Mouse (Mus musculus) myocyte (in vitro differentiated cells): Measurements from ENCODE around the gene Impdh1. TPM values are rescaled to one million over a fixed set of nuclear protein-coding genes. Genes with fewer than 3 reads are reported as not detected.
A peak's percentile ranks its signal among the peaks of the same experiment; 100 is the strongest.

Source experiments
- H3K27me3 ChIP-seq: one replicate; pipeline ENCODE4 v1.6.1; 2011; ENCODE audit not compliant: control insufficient read depth, insufficient read depth, insufficient read length
- H3K36me3 ChIP-seq: one replicate; pipeline ENCODE4 v1.6.1; 2011; ENCODE audit not compliant: control insufficient read depth, insufficient read depth
- H3K4me2 ChIP-seq: one replicate; pipeline ENCODE4 v1.6.1; 2011; ENCODE audit warnings: low read depth, control low read depth
- H3K4me3 ChIP-seq: one replicate; pipeline ENCODE4 v1.5.1; 2011; ENCODE audit warnings: mild to moderate bottlenecking, control low read depth, moderate library complexity
- H3K79me2 ChIP-seq: one replicate; pipeline ENCODE4 v1.6.1; 2011; ENCODE audit not compliant: control insufficient read depth, insufficient read depth
- H3ac ChIP-seq: one replicate; pipeline ENCODE4 v1.6.1; 2011; ENCODE audit not compliant: control insufficient read depth, insufficient read length
- CEBPB ChIP-seq: IDR thresholded peaks from 2 replicates; pipeline ENCODE4 v1.6.1; 2011; ENCODE audit warnings: mild to moderate bottlenecking, moderate library complexity; ENCODE audit not compliant: poor library complexity, insufficient read depth, severe bottlenecking
- E2F4 ChIP-seq: IDR thresholded peaks from one replicate; pipeline ENCODE4 v1.6.1; 2011; ENCODE audit warnings: mild to moderate bottlenecking, control low read depth, moderate library complexity; ENCODE audit not compliant: insufficient read depth
- MAX ChIP-seq: IDR thresholded peaks from one replicate; pipeline ENCODE4 v1.6.1; 2011; ENCODE audit warnings: low read depth, mild to moderate bottlenecking, control low read depth
- MYOD1 ChIP-seq, 3 experiments: IDR thresholded peaks; one replicate each; pipeline ENCODE4 v1.6.1; 2011; ENCODE audit warnings: control low read depth in 2 of 3, low read depth in 2 of 3, mild to moderate bottlenecking in 2 of 3, moderate library complexity in 1 of 3; ENCODE audit not compliant: insufficient read length in 2 of 3, control insufficient read depth in 1 of 3
- MYOG ChIP-seq, 3 experiments: IDR thresholded peaks; one replicate each; pipeline ENCODE4 v1.6.1; 2011; ENCODE audit warnings: control low read depth in 2 of 3, low read depth in 2 of 3, mild to moderate bottlenecking in 2 of 3; ENCODE audit not compliant: insufficient read length in 2 of 3, control insufficient read depth in 1 of 3, insufficient read depth in 1 of 3
- POLR2A ChIP-seq: IDR thresholded peaks from one replicate; pipeline ENCODE4 v1.6.1; 2011; ENCODE audit warnings: low read depth, mild to moderate bottlenecking, control low read depth, moderate library complexity; ENCODE audit not compliant: insufficient read length
- POLR2AphosphoS2 ChIP-seq: IDR thresholded peaks from one replicate; pipeline ENCODE4 v1.6.1; 2011; ENCODE audit warnings: low read depth, control low read depth; ENCODE audit not compliant: insufficient read length
- REST ChIP-seq: IDR thresholded peaks from one replicate; pipeline ENCODE4 v1.6.1; 2011; ENCODE audit warnings: mild to moderate bottlenecking, control low read depth, moderate library complexity; ENCODE audit not compliant: insufficient read depth, insufficient read length
- SRF ChIP-seq: IDR thresholded peaks from one replicate; pipeline ENCODE4 v1.6.1; 2011; ENCODE audit warnings: low read depth; ENCODE audit not compliant: control insufficient read depth, insufficient read length
- TCF12 ChIP-seq: IDR thresholded peaks from one replicate; pipeline ENCODE4 v1.6.1; 2011; ENCODE audit warnings: mild to moderate bottlenecking, control low read depth; ENCODE audit not compliant: poor library complexity, insufficient read depth, severe bottlenecking
- TCF3 ChIP-seq: IDR thresholded peaks from one replicate; pipeline ENCODE4 v1.6.1; 2011; ENCODE audit warnings: low read depth, control low read depth; ENCODE audit not compliant: insufficient read length
- USF1 ChIP-seq: IDR thresholded peaks from one replicate; pipeline ENCODE4 v1.6.1; 2011; ENCODE audit warnings: low read depth, mild to moderate bottlenecking, control low read depth, moderate library complexity
- polyA plus RNA-seq: library from polyadenylated mRNA; unstranded; fragments of >200 nt; fragmentation: generic; extraction: Trizol; gene quantifications from one replicate; pipeline ENCODE4 v1.2.1, GENCODE M21; 2012; ENCODE audit warnings: missing spikeins

Gene Impdh1
- polyA plus RNA-seq, 1 experiment = 78.6 TPM

GRCm38 (mm10) chr6:29215181-29215580, 983 bp downstream of the Impdh1 start:
- Histone ChIP-seq H3K27me3 (no peaks in the 10 kb centered on the region), H3ac (peak overlapping the region; percentile 26)

GRCm38 (mm10) chr6:29214776-29215175, 1.4 kb downstream of the Impdh1 start:
- TF ChIP-seq POLR2A (no peak), REST (no peak), USF1 (no peak), TCF3 (no peak), TCF12 (no peak), E2F4 (no peak), MAX (no peak), MYOD1 (IDR thresholded peaks at IDR 0.05; ENCODE audit: control insufficient read depth in 1 of 3, insufficient read length in 2 of 3, low read depth in 2 of 3) (no peak), SRF (no peak), POLR2AphosphoS2 (no peak), MYOG (IDR thresholded peaks at IDR 0.05; ENCODE audit: control insufficient read depth in 1 of 3, insufficient read depth in 1 of 3, insufficient read length in 2 of 3, low read depth in 2 of 3) (no peak)
- no peaks in the 10 kb centered on the region for H3K79me2 ChIP-seq
- H3K27me3 ChIP-seq = no peaks in the 10 kb centered on the region
- H3K4me2 ChIP-seq = peak overlapping the region; percentile 91
- H3ac ChIP-seq = no peak overlapping the region
- no peaks in the 10 kb centered on the region for H3K36me3 ChIP-seq
- peak overlapping the region; percentile 42 for H3K4me3 ChIP-seq

More at GRCm38 (mm10) chr6:29215181-29215580, 983 bp downstream of the Impdh1 start:
- Histone ChIP-seq H3K79me2 (no peaks in the 10 kb centered on the region), H3K36me3 (no peaks in the 10 kb centered on the region), H3K4me3 (peak overlapping the region; percentile 42), H3K4me2 (peak overlapping the region; percentile 91)
- no peak for TF ChIP-seq USF1
- no peak for TF ChIP-seq SRF
- TF ChIP-seq CEBPB = no peak
- no peak for TF ChIP-seq TCF3
- TF ChIP-seq E2F4 = no peak
- no peak for TF ChIP-seq MYOG (IDR thresholded peaks at IDR 0.05; ENCODE audit: control insufficient read depth in 1 of 3, insufficient read depth in 1 of 3, insufficient read length in 2 of 3, low read depth in 2 of 3)
- no peak for TF ChIP-seq POLR2A
- TF ChIP-seq POLR2AphosphoS2 = no peak
- TF ChIP-seq MYOD1 (IDR thresholded peaks at IDR 0.05; ENCODE audit: control insufficient read depth in 1 of 3, insufficient read length in 2 of 3, low read depth in 2 of 3) = no peak
- no peak for TF ChIP-seq REST
- no peak for TF ChIP-seq TCF12
- no peak for TF ChIP-seq MAX

DNA sequence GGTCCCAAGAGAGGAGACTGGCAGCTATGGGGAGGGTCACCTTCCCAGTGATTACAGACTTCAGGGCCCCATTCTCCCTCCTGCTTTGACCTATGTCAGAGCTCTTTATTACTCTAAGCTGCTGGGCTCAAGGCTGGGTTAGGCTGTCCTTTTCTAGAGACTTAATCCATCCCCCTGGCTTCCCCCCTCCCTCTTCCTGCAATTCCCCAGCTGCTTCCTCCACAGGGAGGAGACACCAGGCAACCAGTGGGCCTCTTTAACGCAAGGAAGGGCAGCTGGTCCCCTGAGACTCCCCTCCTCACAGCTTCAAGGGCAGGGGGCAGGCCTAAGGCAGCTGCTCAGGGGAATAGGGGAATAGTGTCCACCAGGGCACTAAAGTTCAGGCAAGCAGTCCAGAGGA, 1.9 kb downstream of the Impdh1 start:
- no peak overlapping the region for H3ac ChIP-seq
- no peaks in the 10 kb centered on the region for H3K36me3 ChIP-seq
- TF ChIP-seq REST (no peak), MYOG (IDR thresholded peaks at IDR 0.05; ENCODE audit: control insufficient read depth in 1 of 3, insufficient read depth in 1 of 3, insufficient read length in 2 of 3, low read depth in 2 of 3) (peak in 1 of 3 experiments; percentile 70), MYOD1 (IDR thresholded peaks at IDR 0.05; ENCODE audit: control insufficient read depth in 1 of 3, insufficient read length in 2 of 3, low read depth in 2 of 3) (peak in 2 of 3 experiments; percentile 42 to 45)
- H3K4me3 ChIP-seq = no peak overlapping the region
- H3K4me2 ChIP-seq = peak overlapping the region; percentile 91
- no peaks in the 10 kb centered on the region for H3K27me3 ChIP-seq
- no peaks in the 10 kb centered on the region for H3K79me2 ChIP-seq

DNA sequence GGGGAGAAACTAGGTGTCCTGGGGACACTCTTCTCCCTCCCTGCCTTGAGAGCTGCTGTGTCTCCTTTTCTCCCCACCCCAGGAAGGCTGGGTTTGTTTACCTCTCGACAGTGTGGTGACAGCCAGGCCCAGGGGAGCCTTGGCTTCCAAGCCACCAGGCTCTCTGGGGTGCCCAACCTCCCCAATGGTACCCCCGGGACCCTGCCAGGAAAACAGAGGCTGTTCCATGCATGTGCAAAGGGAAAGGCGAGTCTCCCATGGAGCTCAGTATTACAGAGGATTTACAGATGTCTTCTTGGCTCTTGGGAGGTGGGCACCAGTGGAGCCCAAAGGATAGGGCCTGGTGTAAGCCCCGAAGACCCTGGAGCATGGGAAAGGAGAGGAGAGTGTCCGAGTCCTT, 2.7 kb downstream of the Impdh1 start:
- H3K4me3 ChIP-seq = no peak overlapping the region
- no peak for TF ChIP-seq CEBPB
- no peak for TF ChIP-seq TCF12
- no peak for TF ChIP-seq MAX
- TF ChIP-seq MYOG (IDR thresholded peaks at IDR 0.05; ENCODE audit: control insufficient read depth in 1 of 3, insufficient read depth in 1 of 3, insufficient read length in 2 of 3, low read depth in 2 of 3) = no peak
- TF ChIP-seq SRF = no peak
- TF ChIP-seq E2F4 = no peak
- TF ChIP-seq REST = no peak
- no peak for TF ChIP-seq USF1
- TF ChIP-seq MYOD1 (IDR thresholded peaks at IDR 0.05; ENCODE audit: control insufficient read depth in 1 of 3, insufficient read length in 2 of 3, low read depth in 2 of 3) = no peak
- no peak for TF ChIP-seq POLR2A
- no peak for TF ChIP-seq TCF3
- no peak for TF ChIP-seq POLR2AphosphoS2
- no peaks in the 10 kb centered on the region for H3K79me2 ChIP-seq
- H3K4me2 ChIP-seq = no peak overlapping the region
- H3K27me3 ChIP-seq = no peaks in the 10 kb centered on the region
- no peak overlapping the region for H3ac ChIP-seq
- no peaks in the 10 kb centered on the region for H3K36me3 ChIP-seq

DNA sequence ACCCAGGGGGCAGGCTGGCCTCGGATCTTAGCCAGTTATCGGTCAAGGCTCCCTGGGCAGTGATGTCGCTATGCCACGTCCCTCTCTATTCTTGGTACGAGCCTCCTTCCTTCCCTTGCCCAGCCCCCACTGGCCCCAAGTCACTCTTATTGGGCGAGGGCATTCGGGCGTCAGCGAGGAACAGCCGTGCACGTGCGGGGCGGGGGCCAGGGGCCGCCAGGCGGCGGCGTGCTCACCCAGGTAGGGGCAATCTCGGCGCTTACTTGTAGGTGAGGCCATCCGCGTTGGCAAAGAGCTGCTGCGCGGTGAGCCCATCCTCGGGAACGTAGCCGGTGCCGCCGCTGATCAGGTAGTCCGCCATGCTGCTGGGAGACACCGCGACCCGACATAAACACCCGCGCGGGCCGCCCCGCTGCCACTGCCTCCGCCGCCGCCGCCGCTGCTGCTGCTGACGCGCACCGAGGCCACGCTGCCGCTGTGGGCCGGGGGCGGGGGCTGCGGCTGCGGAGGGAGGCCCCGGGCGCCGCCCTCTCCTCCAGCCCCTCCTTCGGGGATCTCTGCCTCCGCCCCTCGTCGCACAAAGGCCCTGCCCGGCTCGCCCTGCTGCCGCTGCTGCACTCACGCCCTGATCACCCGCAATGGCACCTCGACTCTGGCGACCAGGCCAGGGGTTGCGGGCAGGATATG, 4.2 kb downstream of the Impdh1 start:
- Histone ChIP-seq H3K36me3 (no peaks in the 10 kb centered on the region), H3K79me2 (no peaks in the 10 kb centered on the region), H3K27me3 (no peaks in the 10 kb centered on the region), H3K4me2 (peak overlapping the region; percentile 94), H3K4me3 (peak overlapping the region; percentile 57), H3ac (peak overlapping the region; percentile 75)
- peak; percentile 90 for TF ChIP-seq POLR2A
- TF ChIP-seq MYOG (IDR thresholded peaks at IDR 0.05; ENCODE audit: control insufficient read depth in 1 of 3, insufficient read depth in 1 of 3, insufficient read length in 2 of 3, low read depth in 2 of 3) = peak in 2 of 3 experiments; percentile 17 to 42
- peak in 1 of 3 experiments; percentile 5 for TF ChIP-seq MYOD1 (IDR thresholded peaks at IDR 0.05; ENCODE audit: control insufficient read depth in 1 of 3, insufficient read length in 2 of 3, low read depth in 2 of 3)
- TF ChIP-seq POLR2AphosphoS2 = peak; percentile 90
- no peak for TF ChIP-seq MAX
